Mouse (Mus musculus) spleen, adult 2 months (tissue): ENCODE data around the gene Olfr462. TPM values are rescaled to one million over a fixed set of nuclear protein-coding genes. Genes with fewer than 3 reads are reported as not detected.

Experiments used
- DNase-seq, 2 experiments: peaks; one replicate each; pipeline versions ENCODE4 v3.0.0 to v3.0.0-alpha.2; 2012 to 2021; ENCODE audit warnings: low spot score in 2 of 2, low read depth in 1 of 2
- H3K27ac ChIP-seq: fragments of 200-500 bp; 2 replicates; pipeline ENCODE4 v1.5.1; 2012; ENCODE audit warnings: low read length, inconsistent platforms; ENCODE audit not compliant: insufficient read depth
- H3K27me3 ChIP-seq: fragments of 200-500 bp; 2 replicates; pipeline ENCODE4 v1.6.1; 2012; ENCODE audit warnings: mild to moderate bottlenecking, moderate library complexity, low read length, inconsistent platforms; ENCODE audit not compliant: control insufficient read depth, insufficient read depth
- H3K36me3 ChIP-seq: fragments of 200-500 bp; 2 replicates; pipeline ENCODE4 v1.6.1; 2012; ENCODE audit warnings: mild to moderate bottlenecking, low read length, inconsistent platforms; ENCODE audit not compliant: control insufficient read depth, insufficient read depth
- H3K4me1 ChIP-seq: fragments of 200-500 bp; 2 replicates; pipeline ENCODE4 v1.6.1; 2011; ENCODE audit warnings: inconsistent platforms; ENCODE audit not compliant: control insufficient read depth, insufficient read depth, insufficient read length
- H3K4me3 ChIP-seq: fragments of 200-500 bp; 2 replicates; pipeline ENCODE4 v1.5.1; 2011; ENCODE audit warnings: mild to moderate bottlenecking, inconsistent platforms; ENCODE audit not compliant: insufficient read depth, insufficient read length; ENCODE audit errors: extremely low read depth
- CTCF ChIP-seq: fragments of 200-500 bp; IDR thresholded peaks from 2 replicates; pipeline ENCODE4 v1.5.1; 2011; ENCODE audit warnings: mild to moderate bottlenecking, inconsistent platforms; ENCODE audit not compliant: insufficient read depth, insufficient read length, insufficient replicate concordance; ENCODE audit errors: extremely low read depth
- POLR2A ChIP-seq: fragments of 200-500 bp; IDR thresholded peaks from 2 replicates; pipeline ENCODE4 v1.6.1; 2011; ENCODE audit warnings: low read depth, low read length, inconsistent platforms
- WGBS: fragments of 180-500 bp; shearing (Covaris S2); methylation state at CpG from one replicate; pipeline ENCODE4 v1.1.7; 2018; 5-methylcytosine and 5-hydroxymethylcytosine counted together
- polyA plus RNA-seq: library from polyadenylated mRNA; depleted of rRNA; stranded (reverse); fragments of >200 nt; gene quantifications from 2 replicates; pipeline ENCODE4 v1.2.3, GENCODE M21; 2012; rRNA removed

The Olfr462 gene
- polyA plus RNA-seq, 1 experiment = not detected

DNA sequence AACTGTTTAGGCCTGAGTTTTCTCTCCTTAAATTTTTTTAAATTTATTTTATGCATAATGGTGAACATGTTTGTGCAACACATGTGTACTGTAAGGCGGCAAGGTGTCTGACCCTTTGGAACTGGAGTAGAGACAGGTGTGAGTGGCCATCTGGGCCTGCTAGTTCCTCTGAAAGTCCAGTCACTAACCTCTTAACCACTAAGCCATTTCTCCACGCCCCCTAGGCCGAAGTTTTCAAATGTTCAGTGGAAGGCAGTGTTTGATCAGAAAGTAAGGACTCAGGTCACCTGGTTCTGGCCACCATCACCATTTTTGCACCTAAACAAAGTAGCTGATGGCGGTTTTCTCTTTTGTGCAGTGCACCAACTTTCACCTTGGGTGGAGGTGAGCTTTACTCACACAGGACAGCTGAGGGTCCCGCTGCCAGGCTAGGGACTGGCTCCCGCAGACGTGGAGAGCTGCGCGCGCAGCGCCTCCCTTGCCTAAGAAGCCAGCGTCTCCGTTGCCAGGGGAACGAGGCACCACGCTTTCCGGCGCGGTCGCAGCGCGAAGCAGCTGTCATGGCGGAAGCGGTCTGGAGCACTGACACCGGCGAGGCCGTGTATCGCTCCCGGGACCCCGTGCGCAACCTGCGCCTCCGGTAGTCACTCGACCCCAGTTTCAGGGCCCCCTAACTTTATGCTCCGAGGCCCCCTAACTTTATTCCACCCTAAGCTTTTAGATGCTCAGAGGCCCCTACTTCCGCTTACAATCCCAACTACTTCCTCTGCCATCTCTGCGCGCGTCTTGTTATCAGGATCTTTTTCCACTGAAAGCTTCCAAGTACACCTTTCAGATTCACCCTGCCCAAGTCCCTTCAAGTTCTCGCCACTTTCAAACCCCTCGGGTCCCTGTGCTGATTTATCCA, 39.1 kb downstream of the Olfr462 start, which contains the start of gene Mks1:
Gene Mks1, plus strand, starts transcription at position 526 of the 907 bp plus-strand sequence.
- Histone ChIP-seq H3K27ac (peak within 1 kb of the TSS; percentile 54; the same call in 1 of the 2 replicates), H3K27me3 (no peaks in the 10 kb centered on the region), H3K4me3 (peak within 1 kb of the TSS; percentile 70), H3K4me1 (peaks cover 6% of the 10 kb centered on the region; the same call in 1 of the 2 replicates), H3K36me3 (peaks cover 5% of the 10 kb centered on the region)
- DNase-seq = peak; percentile 79 to 90
- peak; percentile 44; the same call in 1 of the 2 replicates for TF ChIP-seq POLR2A
- no peak for TF ChIP-seq CTCF
- WGBS = 3% methylated on average over 40 of the region's 40 CpGs

DNA sequence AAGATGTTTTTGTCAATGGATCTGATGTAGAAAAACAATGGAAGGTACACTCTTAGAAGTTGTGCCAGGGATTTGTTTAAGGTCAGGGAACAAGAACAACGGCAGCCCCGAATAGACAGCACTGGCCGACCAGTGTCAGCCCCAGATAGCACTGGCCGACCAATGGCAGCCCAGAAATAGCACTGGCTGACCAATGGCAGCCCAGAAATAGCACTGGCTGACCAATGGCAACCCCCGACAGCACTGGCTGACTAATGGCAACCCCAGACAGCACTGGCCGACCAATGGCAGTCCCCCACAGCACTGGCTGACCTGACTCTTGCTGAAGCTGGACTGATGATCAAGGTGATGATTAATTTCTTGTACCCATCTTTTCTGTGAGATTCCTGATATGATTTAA, 44.2 kb downstream of the Olfr462 start:
- no peaks in the 10 kb centered on the region for H3K36me3 ChIP-seq
- WGBS = 89% methylated on average over 6 of the region's 6 CpGs
- TF ChIP-seq CTCF (no peak), POLR2A (no peak)
- no peak overlapping the region for H3K4me3 ChIP-seq
- H3K27me3 ChIP-seq = no peaks in the 10 kb centered on the region
- DNase-seq = no peak
- H3K4me1 ChIP-seq = peaks cover 3% of the 10 kb centered on the region; the same call in 1 of the 2 replicates
- no peak overlapping the region for H3K27ac ChIP-seq

DNA sequence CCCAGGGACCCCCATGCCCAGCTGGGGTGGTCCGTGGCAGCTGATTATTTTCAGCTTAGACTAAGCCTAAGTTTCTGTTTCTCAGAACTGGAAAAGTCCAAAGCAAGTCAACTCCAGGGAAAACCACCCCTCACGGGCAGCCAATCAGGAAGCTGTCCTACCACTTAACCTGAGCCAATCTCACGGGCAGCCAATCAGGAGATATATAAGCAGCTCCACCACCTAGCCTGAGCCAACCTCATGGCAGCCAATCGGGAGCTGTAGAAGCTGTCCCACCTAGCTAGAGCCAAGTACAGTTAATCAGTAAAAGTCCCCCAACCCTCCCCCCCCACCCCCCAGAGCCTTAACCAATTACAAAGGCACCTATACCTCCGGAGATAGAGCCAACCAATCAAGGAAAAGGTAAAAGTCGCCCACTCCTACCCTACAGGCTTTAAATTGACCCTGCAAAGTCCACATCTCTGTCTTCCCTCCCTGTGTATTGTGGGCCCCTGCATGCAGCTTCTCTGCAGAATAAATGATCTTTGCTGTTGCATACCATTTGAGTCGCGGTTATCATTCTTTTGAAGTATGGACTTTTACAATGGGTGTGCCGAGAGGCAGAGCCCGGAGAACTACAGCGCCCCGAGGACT, 45.0 kb downstream of the Olfr462 start:
- no peak overlapping the region for H3K4me3 ChIP-seq
- TF ChIP-seq POLR2A (no peak), CTCF (no peak)
- DNase-seq = no peak
- no peaks in the 10 kb centered on the region for H3K36me3 ChIP-seq
- H3K27me3 ChIP-seq = no peaks in the 10 kb centered on the region
- H3K27ac ChIP-seq = no peak overlapping the region
- no peaks in the 10 kb centered on the region for H3K4me1 ChIP-seq
- WGBS = 94% methylated on average over 12 of the region's 12 CpGs

DNA sequence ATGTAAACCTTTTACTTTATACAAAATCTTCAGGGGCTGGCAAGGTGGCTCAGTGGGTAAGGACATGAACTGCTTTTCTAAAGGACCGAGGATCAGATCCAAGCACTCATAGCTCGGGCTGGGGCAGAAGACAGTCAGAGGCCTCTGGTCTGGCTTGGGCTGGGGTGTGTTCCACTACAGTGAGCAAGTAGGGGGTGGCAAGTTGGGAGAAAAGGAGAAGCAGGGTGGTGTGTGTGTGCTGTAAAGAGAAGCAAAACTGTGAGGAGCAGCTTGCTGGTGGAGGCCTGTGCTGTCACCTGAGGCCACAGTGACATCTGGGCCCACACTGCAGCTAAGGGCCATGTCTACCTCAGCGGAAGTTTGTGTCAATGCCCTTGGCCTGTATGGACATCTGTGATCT, 50.6 kb downstream of the Olfr462 start:
- no peak for TF ChIP-seq POLR2A
- TF ChIP-seq CTCF = no peak
- Histone ChIP-seq H3K27ac (no peak overlapping the region), H3K4me3 (no peak overlapping the region), H3K36me3 (no peaks in the 10 kb centered on the region), H3K4me1 (no peaks in the 10 kb centered on the region), H3K27me3 (no peaks in the 10 kb centered on the region)
- no peak for DNase-seq
- WGBS = 80% methylated on average over 3 of the region's 3 CpGs

DNA sequence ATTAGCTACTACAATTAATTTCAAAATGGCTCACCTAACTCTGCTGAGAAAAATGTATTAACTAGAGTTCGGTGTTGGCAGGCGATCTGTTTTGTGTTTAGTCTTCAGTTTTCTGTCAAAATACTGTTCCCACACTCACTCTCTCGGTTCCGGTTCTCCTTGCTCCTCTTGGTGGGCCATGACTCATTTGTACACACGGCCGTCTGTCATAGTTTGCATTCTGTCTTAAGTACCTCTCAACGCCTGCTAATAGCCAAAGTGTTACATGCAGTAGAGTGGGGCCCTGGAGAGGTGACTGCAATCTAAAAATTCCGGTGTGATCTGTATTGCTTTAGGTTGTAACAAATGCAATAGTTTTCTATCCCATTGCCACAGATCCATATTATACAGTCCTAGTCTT, 51.4 kb downstream of the Olfr462 start:
- Histone ChIP-seq H3K27ac (no peak overlapping the region), H3K36me3 (no peaks in the 10 kb centered on the region), H3K4me3 (no peak overlapping the region), H3K4me1 (no peaks in the 10 kb centered on the region), H3K27me3 (no peaks in the 10 kb centered on the region)
- WGBS = 87% methylated on average over 8 of the region's 8 CpGs
- DNase-seq = no peak
- TF ChIP-seq POLR2A (no peak), CTCF (no peak)

Other genes with a start within 250 kb of the Olfr462 start
- 3.5 and 4.9 TPM in 2 replicates for gene Rnf43, start 229.5 kb downstream of the Olfr462 start, polyA plus RNA-seq
- gene Supt4a, start 154.7 kb downstream of the Olfr462 start, polyA plus RNA-seq = 59.1 and 62.2 TPM in 2 replicates
- gene Tspoap1, start 131.7 kb downstream of the Olfr462 start, polyA plus RNA-seq = 6.1 and 6.2 TPM in 2 replicates
- gene Mpo, start 98.7 kb downstream of the Olfr462 start, polyA plus RNA-seq = 21.9 and 28.7 TPM in 2 replicates
- 0.02 and 0.09 TPM in 2 replicates for gene Lpo, start 64.0 kb downstream of the Olfr462 start, polyA plus RNA-seq
- 12.6 and 13.3 TPM in 2 replicates for gene Mks1, start 39.1 kb downstream of the Olfr462 start, polyA plus RNA-seq
- 2.5 and 12.7 TPM in 2 replicates for gene Epx, start 16.7 kb downstream of the Olfr462 start, polyA plus RNA-seq
- gene Olfr463, start 5.1 kb upstream of the Olfr462 start, polyA plus RNA-seq = not detected in 2 replicates
- not detected in 2 replicates for gene Olfr464, start 28.7 kb upstream of the Olfr462 start, polyA plus RNA-seq
- 28.6 and 33.8 TPM in 2 replicates for gene Dynll2, start 95.3 kb upstream of the Olfr462 start, polyA plus RNA-seq
- 106 and 133 TPM in 2 replicates for gene Srsf1, start 155.1 kb upstream of the Olfr462 start, polyA plus RNA-seq
- gene Vezf1, start 176.0 kb upstream of the Olfr462 start, polyA plus RNA-seq = 14.2 and 15.5 TPM in 2 replicates
- 10.7 and 12.1 TPM in 2 replicates for gene Cuedc1, start 205.8 kb upstream of the Olfr462 start, polyA plus RNA-seq